In the genomic region with DNA sequence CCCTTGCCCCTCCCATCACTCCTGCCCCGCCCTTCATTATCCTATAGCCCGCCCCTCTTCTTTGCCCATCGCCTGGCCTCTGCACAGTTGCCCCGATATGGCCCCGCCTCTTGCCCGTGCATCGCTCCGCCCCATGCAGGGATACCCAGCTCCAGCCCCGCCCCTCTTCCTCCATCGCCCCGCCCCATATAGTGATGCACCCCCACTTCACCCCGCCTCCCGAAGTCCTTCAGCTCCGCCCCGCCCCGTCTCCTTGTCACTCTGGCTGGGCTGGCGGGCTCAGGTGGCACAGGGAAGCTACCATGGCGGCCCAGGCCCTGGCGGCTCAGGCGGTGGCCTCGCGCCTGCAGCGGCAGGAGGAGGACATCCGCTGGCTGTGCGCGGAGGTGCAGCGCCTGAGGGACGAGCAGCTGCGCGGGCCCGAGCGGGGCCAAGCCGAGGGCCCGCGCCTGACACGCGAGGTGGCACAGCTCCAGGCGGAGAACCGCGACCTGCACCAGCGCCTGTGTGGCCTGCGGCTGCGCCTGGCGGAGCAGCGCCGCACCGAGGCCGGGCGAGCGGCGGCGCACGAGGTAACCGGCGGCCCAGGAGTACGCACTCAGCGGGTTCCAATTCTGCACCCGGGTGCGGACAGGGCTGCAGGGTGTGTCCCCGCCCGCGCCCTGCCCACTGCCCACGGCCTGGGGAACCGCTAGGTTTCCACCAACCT, we compare ENCODE assay signal across 7 mouse cellular contexts. TPM values are rescaled to one million over a fixed set of nuclear protein-coding genes. Genes with fewer than 3 reads are reported as not detected.
DNase-seq lines count a peak whose midpoint lies in the region; ATAC-seq and TF ChIP-seq lines count a peak whose summit lies in the region.

A gene (plus strand): TSS at position 256 of the 709 bp plus-strand sequence.

- peaks cover 7% of the 10 kb centered on the region; the same call in 1 of the 2 replicates for H3K4me1 ChIP-seq in embryonic facial prominence, embryonic 13.5 days
- no peaks in the 10 kb centered on the region for H3K4me1 ChIP-seq in kidney, adult 2 months (ENCODE audit: control insufficient read depth, insufficient read depth, low read length)
- H3K4me1 ChIP-seq in limb, embryonic 12.5 days (replicated peaks), result peaks cover 5% of the 10 kb centered on the region; the same call in 1 of the 2 replicates
- H3K4me1 ChIP-seq in midbrain, embryonic 15.5 days, result peaks cover 11% of the 10 kb centered on the region; the same call in 1 of the 2 replicates
- peaks cover 6% of the 10 kb centered on the region for H3K4me1 ChIP-seq in spleen, adult 2 months (ENCODE audit: control insufficient read depth, insufficient read depth, insufficient read length)

- 0 out of 2 replicates have a peak within 1 kb of the TSS, but pooled peaks have one; percentile 48 for H3K27ac ChIP-seq in embryonic facial prominence, embryonic 13.5 days
- peak within 1 kb of the TSS; percentile 54 for H3K27ac ChIP-seq in kidney, adult 2 months (ENCODE audit: insufficient read depth, low read depth, low read length)
- peak within 1 kb of the TSS; percentile 69; the same call in 1 of the 2 replicates for H3K27ac ChIP-seq in limb, embryonic 12.5 days
- peak within 1 kb of the TSS; percentile 86 for H3K27ac ChIP-seq in midbrain, embryonic 15.5 days
- peak within 1 kb of the TSS; percentile 56 for H3K27ac ChIP-seq in spleen, adult 2 months (ENCODE audit: insufficient read depth, low read length)

- WGBS in embryonic facial prominence, embryonic 13.5 days, result under 1% methylated on average over 64 of the region's 64 CpGs
- 1% methylated on average over 64 of the region's 64 CpGs for WGBS in kidney, adult 2 months
- WGBS in limb, embryonic 12.5 days, result under 1% methylated on average over 64 of the region's 64 CpGs
- under 1% methylated on average over 59 of the region's 64 CpGs for WGBS in midbrain, embryonic 15.5 days
- WGBS in spleen, adult 2 months, result under 1% methylated on average over 64 of the region's 64 CpGs

- peak within 1 kb of the TSS; percentile 89 for H3K4me2 ChIP-seq in embryonic facial prominence, embryonic 13.5 days
- H3K4me2 ChIP-seq in limb, embryonic 12.5 days, result peak within 1 kb of the TSS; percentile 79
- H3K4me2 ChIP-seq in midbrain, embryonic 15.5 days, result peak within 1 kb of the TSS; percentile 72

- DNase-seq in adrenal gland, postnatal 36 days, result peak; percentile 99
- DNase-seq in heart, adult 18-20 months, result peak; percentile 95 to 97
- DNase-seq in kidney, adult 2 months, result peak; percentile 98
- DNase-seq in spleen, adult 2 months (ENCODE audit: low read depth in 1 of 2, low spot score in 2 of 2), result peak; percentile 90 to 98

- peaks cover 20% of the 10 kb centered on the region for H3K36me3 ChIP-seq in embryonic facial prominence, embryonic 13.5 days
- peaks cover 6% of the 10 kb centered on the region for H3K36me3 ChIP-seq in kidney, adult 2 months (ENCODE audit: control insufficient read depth, insufficient read depth, low read length)
- H3K36me3 ChIP-seq in limb, embryonic 12.5 days, result peaks cover 23% of the 10 kb centered on the region
- H3K36me3 ChIP-seq in midbrain, embryonic 15.5 days (replicated peaks), result peaks cover 4% of the 10 kb centered on the region
- peaks cover 2% of the 10 kb centered on the region for H3K36me3 ChIP-seq in spleen, adult 2 months (ENCODE audit: control insufficient read depth, insufficient read depth, low read length)

- H3K9ac ChIP-seq in embryonic facial prominence, embryonic 13.5 days, result peak within 1 kb of the TSS; percentile 77
- H3K9ac ChIP-seq in limb, embryonic 12.5 days (replicated peaks), result peak within 1 kb of the TSS; percentile 75
- peak within 1 kb of the TSS; percentile 76 for H3K9ac ChIP-seq in midbrain, embryonic 15.5 days

- peaks cover 4% of the 10 kb centered on the region; the same call in 1 of the 2 replicates for H3K9me3 ChIP-seq in embryonic facial prominence, embryonic 13.5 days
- H3K9me3 ChIP-seq in limb, embryonic 12.5 days, result peaks cover 4% of the 10 kb centered on the region; the same call in 1 of the 2 replicates
- no peaks in the 10 kb centered on the region for H3K9me3 ChIP-seq in midbrain, embryonic 15.5 days

- ATAC-seq in embryonic facial prominence, embryonic 13.5 days (ENCODE audit: insufficient number of reproducible peaks, insufficient read depth, low FRiP score, low TSS enrichment, low read depth), result peak; percentile 97
- peak; percentile 96 for ATAC-seq in limb, embryonic 12.5 days (ENCODE audit: insufficient number of reproducible peaks, insufficient read depth, low FRiP score, low TSS enrichment, low read depth)
- peak; percentile 97 for ATAC-seq in midbrain, embryonic 15.5 days (replicated peaks)

- peak within 1 kb of the TSS; percentile 69 for H3K4me3 ChIP-seq in embryonic facial prominence, embryonic 13.5 days
- H3K4me3 ChIP-seq in kidney, adult 2 months (ENCODE audit: insufficient read depth, low read depth, low read length), result peak within 1 kb of the TSS; percentile 79
- H3K4me3 ChIP-seq in limb, embryonic 12.5 days (replicated peaks), result peak within 1 kb of the TSS; percentile 74
- H3K4me3 ChIP-seq in midbrain, embryonic 15.5 days, result peak within 1 kb of the TSS; percentile 60
- peak within 1 kb of the TSS; percentile 69 for H3K4me3 ChIP-seq in spleen, adult 2 months (ENCODE audit: extremely low read depth, insufficient read depth, insufficient read length)

- peaks cover 8% of the 10 kb centered on the region for H3K27me3 ChIP-seq in embryonic facial prominence, embryonic 13.5 days
- no peaks in the 10 kb centered on the region for H3K27me3 ChIP-seq in kidney, adult 2 months (replicated peaks; ENCODE audit: control insufficient read depth, insufficient read depth, low read length)
- H3K27me3 ChIP-seq in limb, embryonic 12.5 days, result peaks cover 17% of the 10 kb centered on the region; the same call in 1 of the 2 replicates
- no peaks in the 10 kb centered on the region for H3K27me3 ChIP-seq in midbrain, embryonic 15.5 days (replicated peaks)
- H3K27me3 ChIP-seq in spleen, adult 2 months (ENCODE audit: control insufficient read depth, insufficient read depth, low read length), result no peaks in the 10 kb centered on the region

- TF ChIP-seq POLR2A in kidney, adult 2 months (IDR thresholded peaks at IDR 0.05; ENCODE audit: low read depth, low read length), result peak; percentile 23
- peak; percentile 29; the same call in 1 of the 2 replicates for TF ChIP-seq POLR2A in spleen, adult 2 months (IDR thresholded peaks at IDR 0.05; ENCODE audit: low read depth, low read length)

- peak; percentile 31 for TF ChIP-seq CTCF in kidney, adult 2 months (conservative IDR thresholded peaks at IDR 0.05; ENCODE audit: insufficient read depth, insufficient read length, low read depth, low read length)
- TF ChIP-seq CTCF in spleen, adult 2 months (IDR thresholded peaks at IDR 0.05; ENCODE audit: extremely low read depth, insufficient read depth, insufficient read length, insufficient replicate concordance), result peak; percentile 4; the same call in 1 of the 2 replicates

RNA-seq across cellular contexts. Expression of the gene that starts here (rescaled TPM):
- 10 to 100 TPM; 18.2 to 27.3 TPM for total RNA-seq in adrenal gland, postnatal 36 days (2021)
- polyA plus RNA-seq in embryonic facial prominence, embryonic 13.5 days (2015; fragmentation: Nextera tagmentation; extraction: Ambion mirVana), result 8.5 and 9.1 TPM in 2 replicates
- 10 to 100 TPM; 33.2 to 34.3 TPM for total RNA-seq in heart, adult 18-20 months (2021)
- 4.3 and 5.3 TPM in 2 replicates for polyA plus RNA-seq in kidney, adult 2 months (2012; rRNA removed)
- polyA plus RNA-seq in limb, embryonic 12.5 days (2016; fragmentation: Nextera tagmentation; extraction: Ambion mirVana), result 10.6 and 11.6 TPM in 2 replicates
- 16.1 and 16.5 TPM in 2 replicates for polyA plus RNA-seq in midbrain, embryonic 15.5 days (2015; fragmentation: Nextera tagmentation; extraction: Ambion mirVana)
- 2.0 and 4.3 TPM in 2 replicates for polyA plus RNA-seq in spleen, adult 2 months (2012; rRNA removed)

Comparison
In these comparisons a context has a peak if more than half of its experiments do, and no peak if none do; other contexts are left out.
1. Peak in every context shown above with its lines: DNase-seq, ATAC-seq, H3K4me3 ChIP-seq and H3K27ac ChIP-seq.